Mouse (Mus musculus): ENCODE measurements around the gene Osbpl10. TPM values are rescaled to one million over a fixed set of nuclear protein-coding genes. Genes with fewer than 3 reads are reported as not detected.

Gene Osbpl10
- polyA plus RNA-seq, 1 experiment: 7.0 TPM

- Histone ChIP-seq H3K27ac (ENCODE audit: insufficient read depth, low read depth, low read length) (no peak overlapping the region), H3K27me3 (replicated peaks; ENCODE audit: control insufficient read depth, insufficient read depth, low read length) (no peaks in the 10 kb centered on the region), H3K4me3 (ENCODE audit: insufficient read depth, low read depth, low read length) (no peak overlapping the region), H3K4me1 (ENCODE audit: control insufficient read depth, insufficient read depth, low read length) (no peaks in the 10 kb centered on the region), H3K36me3 (ENCODE audit: control insufficient read depth, insufficient read depth, low read length) (no peaks in the 10 kb centered on the region)
- no peak for DNase-seq
- TF ChIP-seq POLR2A (IDR thresholded peaks at IDR 0.05; ENCODE audit: low read depth, low read length) (no peak), CTCF (conservative IDR thresholded peaks at IDR 0.05; ENCODE audit: insufficient read depth, insufficient read length, low read depth, low read length) (no peak)
- WGBS: 75% methylated on average over 9 of the region's 9 CpGs
These were observed 88.7 kb downstream of the Osbpl10 start for GRCm38 (mm10) chr9:115067071-115067470.

- 89% methylated on average over 4 of the region's 4 CpGs for WGBS
- no peak for TF ChIP-seq CTCF (conservative IDR thresholded peaks at IDR 0.05; ENCODE audit: insufficient read depth, insufficient read length, low read depth, low read length)
- TF ChIP-seq POLR2A (IDR thresholded peaks at IDR 0.05; ENCODE audit: low read depth, low read length): no peak
- DNase-seq: no peak
- no peaks in the 10 kb centered on the region for H3K36me3 ChIP-seq (ENCODE audit: control insufficient read depth, insufficient read depth, low read length)
- H3K27me3 ChIP-seq (replicated peaks; ENCODE audit: control insufficient read depth, insufficient read depth, low read length): no peaks in the 10 kb centered on the region
- H3K4me3 ChIP-seq (ENCODE audit: insufficient read depth, low read depth, low read length): no peak overlapping the region
- no peaks in the 10 kb centered on the region for H3K4me1 ChIP-seq (ENCODE audit: control insufficient read depth, insufficient read depth, low read length)
- no peak overlapping the region for H3K27ac ChIP-seq (ENCODE audit: insufficient read depth, low read depth, low read length)
These were observed 96.8 kb downstream of the Osbpl10 start for GRCm38 (mm10) chr9:115075191-115075590.

GRCm38 (mm10) chr9:115088295-115088993 is 110.1 kb downstream of the Osbpl10 start:
- no peaks in the 10 kb centered on the region for H3K4me1 ChIP-seq (ENCODE audit: control insufficient read depth, insufficient read depth, low read length)
- H3K27me3 ChIP-seq (replicated peaks; ENCODE audit: control insufficient read depth, insufficient read depth, low read length): no peaks in the 10 kb centered on the region
- WGBS: 48% methylated on average over 17 of the region's 17 CpGs
- DNase-seq: peak; percentile 72
- no peak for TF ChIP-seq POLR2A (IDR thresholded peaks at IDR 0.05; ENCODE audit: low read depth, low read length)
- TF ChIP-seq CTCF (conservative IDR thresholded peaks at IDR 0.05; ENCODE audit: insufficient read depth, insufficient read length, low read depth, low read length): peak; percentile 92
- no peak overlapping the region for H3K27ac ChIP-seq (ENCODE audit: insufficient read depth, low read depth, low read length)
- H3K36me3 ChIP-seq (ENCODE audit: control insufficient read depth, insufficient read depth, low read length): no peaks in the 10 kb centered on the region
- H3K4me3 ChIP-seq (ENCODE audit: insufficient read depth, low read depth, low read length): no peak overlapping the region

- no peak overlapping the region for H3K4me3 ChIP-seq (ENCODE audit: insufficient read depth, low read depth, low read length)
- TF ChIP-seq POLR2A (IDR thresholded peaks at IDR 0.05; ENCODE audit: low read depth, low read length) (no peak), CTCF (conservative IDR thresholded peaks at IDR 0.05; ENCODE audit: insufficient read depth, insufficient read length, low read depth, low read length) (no peak)
- WGBS: 83% methylated on average over 5 of the region's 5 CpGs
- no peaks in the 10 kb centered on the region for H3K4me1 ChIP-seq (ENCODE audit: control insufficient read depth, insufficient read depth, low read length)
- DNase-seq: no peak
- H3K36me3 ChIP-seq (ENCODE audit: control insufficient read depth, insufficient read depth, low read length): no peaks in the 10 kb centered on the region
- H3K27ac ChIP-seq (ENCODE audit: insufficient read depth, low read depth, low read length): no peak overlapping the region
- no peaks in the 10 kb centered on the region for H3K27me3 ChIP-seq (replicated peaks; ENCODE audit: control insufficient read depth, insufficient read depth, low read length)
These were observed 111.3 kb downstream of the Osbpl10 start for GRCm38 (mm10) chr9:115089644-115090043.

GRCm38 (mm10) chr9:115096481-115096880 is 118.1 kb downstream of the Osbpl10 start:
- 71% methylated on average over 10 of the region's 10 CpGs for WGBS
- no peak for DNase-seq

GRCm38 (mm10) chr9:115097340-115097739 is 119.0 kb downstream of the Osbpl10 start:
- Histone ChIP-seq H3K4me3 (ENCODE audit: insufficient read depth, low read depth, low read length) (no peak overlapping the region), H3K4me1 (ENCODE audit: control insufficient read depth, insufficient read depth, low read length) (no peaks in the 10 kb centered on the region), H3K27ac (ENCODE audit: insufficient read depth, low read depth, low read length) (no peak overlapping the region), H3K36me3 (ENCODE audit: control insufficient read depth, insufficient read depth, low read length) (no peaks in the 10 kb centered on the region), H3K27me3 (replicated peaks; ENCODE audit: control insufficient read depth, insufficient read depth, low read length) (no peaks in the 10 kb centered on the region)
- 90% methylated on average over 4 of the region's 4 CpGs for WGBS
- TF ChIP-seq CTCF (conservative IDR thresholded peaks at IDR 0.05; ENCODE audit: insufficient read depth, insufficient read length, low read depth, low read length) (no peak), POLR2A (IDR thresholded peaks at IDR 0.05; ENCODE audit: low read depth, low read length) (no peak)
- no peak for DNase-seq

More at GRCm38 (mm10) chr9:115096481-115096880, 118.1 kb downstream of the Osbpl10 start:
- Histone ChIP-seq H3K4me1 (ENCODE audit: control insufficient read depth, insufficient read depth, low read length) (no peaks in the 10 kb centered on the region), H3K27ac (ENCODE audit: insufficient read depth, low read depth, low read length) (no peak overlapping the region), H3K27me3 (replicated peaks; ENCODE audit: control insufficient read depth, insufficient read depth, low read length) (no peaks in the 10 kb centered on the region), H3K36me3 (ENCODE audit: control insufficient read depth, insufficient read depth, low read length) (no peaks in the 10 kb centered on the region), H3K4me3 (ENCODE audit: insufficient read depth, low read depth, low read length) (no peak overlapping the region)
- TF ChIP-seq CTCF (conservative IDR thresholded peaks at IDR 0.05; ENCODE audit: insufficient read depth, insufficient read length, low read depth, low read length) (no peak), POLR2A (IDR thresholded peaks at IDR 0.05; ENCODE audit: low read depth, low read length) (no peak)

GRCm38 (mm10) chr9:115100181-115100915 is 122.0 kb downstream of the Osbpl10 start:
- Histone ChIP-seq H3K4me3 (ENCODE audit: insufficient read depth, low read depth, low read length) (no peak overlapping the region), H3K36me3 (ENCODE audit: control insufficient read depth, insufficient read depth, low read length) (no peaks in the 10 kb centered on the region), H3K27ac (ENCODE audit: insufficient read depth, low read depth, low read length) (no peak overlapping the region), H3K4me1 (ENCODE audit: control insufficient read depth, insufficient read depth, low read length) (no peaks in the 10 kb centered on the region), H3K27me3 (replicated peaks; ENCODE audit: control insufficient read depth, insufficient read depth, low read length) (no peaks in the 10 kb centered on the region)
- no peak for DNase-seq
- no peak for TF ChIP-seq POLR2A (IDR thresholded peaks at IDR 0.05; ENCODE audit: low read depth, low read length)
- TF ChIP-seq CTCF (conservative IDR thresholded peaks at IDR 0.05; ENCODE audit: insufficient read depth, insufficient read length, low read depth, low read length): no peak
- WGBS: 84% methylated on average over 15 of the region's 15 CpGs
